9 mouse cellular contexts compared by ENCODE assay signal in genomic region chr13:84344711-84345110, GRCm38 (mm10).
DNase-seq lines count a peak whose midpoint lies in the region; ATAC-seq lines count a peak whose summit lies in the region.
"Had no signal": no experiment of that assay in that cellular context is flagged by ENCODE, and none has a peak within 500 bp of the region (broad histone marks: within the 10 kb centered on the region; RNA-seq: fewer than 3 reads in every experiment).

No protein-coding gene starts in this region.

- H3K27ac ChIP-seq in hindbrain, embryonic 10.5 days: peak overlapping the region; percentile 93; the same call in 1 of the 2 replicates
- peak overlapping the region; percentile 99 for H3K27ac ChIP-seq in midbrain, embryonic 14.5 days (replicated peaks; ENCODE audit: low read depth, low read length)
- H3K27ac ChIP-seq in heart, embryonic 11.5 days (ENCODE audit: low read depth, low read length): no peak overlapping the region

- no peak overlapping the region for H3K4me3 ChIP-seq in hindbrain, embryonic 10.5 days
- H3K4me3 ChIP-seq in midbrain, embryonic 14.5 days (replicated peaks; ENCODE audit: low read depth, low read length): peak overlapping the region; percentile 27; the same call in 1 of the 2 replicates
- no peak overlapping the region for H3K4me3 ChIP-seq in heart, embryonic 11.5 days (ENCODE audit: low read depth, low read length)

- H3K27me3 ChIP-seq in hindbrain, embryonic 10.5 days (ENCODE audit: insufficient read depth, poor library complexity, severe bottlenecking): peaks cover 62% of the 10 kb centered on the region
- 0 out of 2 replicates have a peak, but pooled peaks cover 3% of the 10 kb centered on the region for H3K27me3 ChIP-seq in midbrain, embryonic 14.5 days (ENCODE audit: control insufficient read depth, insufficient read depth, low read length)
- peaks cover 35% of the 10 kb centered on the region for H3K27me3 ChIP-seq in heart, embryonic 11.5 days (ENCODE audit: control insufficient read depth, insufficient read depth, low read length)

- peak overlapping the region; percentile 92 for H3K4me2 ChIP-seq in midbrain, embryonic 14.5 days (ENCODE audit: low read length)
- no peak overlapping the region for H3K4me2 ChIP-seq in heart, embryonic 11.5 days

- H3K9me3 ChIP-seq in hindbrain, embryonic 10.5 days: no peaks in the 10 kb centered on the region
- H3K9me3 ChIP-seq in midbrain, embryonic 14.5 days (ENCODE audit: control insufficient read depth, low read length): no peaks in the 10 kb centered on the region
- no peaks in the 10 kb centered on the region for H3K9me3 ChIP-seq in heart, embryonic 11.5 days (replicated peaks; ENCODE audit: control insufficient read depth, low read length)

- peak overlapping the region; percentile 78 for H3K9ac ChIP-seq in midbrain, embryonic 14.5 days (replicated peaks; ENCODE audit: low read length)
- no peak overlapping the region for H3K9ac ChIP-seq in heart, embryonic 11.5 days (ENCODE audit: low read depth, low read length)

- peak; percentile 7 to 38 for DNase-seq in layer of hippocampus, postnatal 36 days
- DNase-seq in layer of hippocampus, adult 9-11 months: no peak
- DNase-seq in cerebellum, postnatal 25 days: peak; percentile 40 to 44
- DNase-seq in hindbrain, embryonic 10.5 days (ENCODE audit: low spot score): no peak
- peak; percentile 61 for DNase-seq in midbrain, embryonic 14.5 days
- DNase-seq in spleen, postnatal 14 days (ENCODE audit: low spot score in 2 of 2): no peak
- DNase-seq in testis, postnatal 14 days (ENCODE audit: low spot score): no peak
- DNase-seq: thymus, adult 18-20 months had no signal

- H3K36me3 ChIP-seq in hindbrain, embryonic 10.5 days: no peaks in the 10 kb centered on the region
- no peaks in the 10 kb centered on the region for H3K36me3 ChIP-seq in midbrain, embryonic 14.5 days (ENCODE audit: control insufficient read depth, insufficient read depth, low read length)
- no peaks in the 10 kb centered on the region for H3K36me3 ChIP-seq in heart, embryonic 11.5 days (ENCODE audit: control insufficient read depth, insufficient read depth, low read length)

- ATAC-seq in midbrain, embryonic 14.5 days (ENCODE audit: low FRiP score, low TSS enrichment): no peak
- no peak for ATAC-seq in heart, embryonic 11.5 days (replicated peaks; ENCODE audit: insufficient number of reproducible peaks, low FRiP score, low TSS enrichment)

- peaks cover 55% of the 10 kb centered on the region for H3K4me1 ChIP-seq in hindbrain, embryonic 10.5 days (replicated peaks)
- peaks cover 30% of the 10 kb centered on the region for H3K4me1 ChIP-seq in midbrain, embryonic 14.5 days (ENCODE audit: control insufficient read depth, insufficient read depth, low read length)
- peaks cover 3% of the 10 kb centered on the region; the same call in 1 of the 2 replicates for H3K4me1 ChIP-seq in heart, embryonic 11.5 days (ENCODE audit: control insufficient read depth, insufficient read depth, low read length)

- WGBS in hindbrain, embryonic 10.5 days: 9% methylated on average over 7 of the region's 7 CpGs
- WGBS in midbrain, embryonic 14.5 days: 16% methylated on average over 7 of the region's 7 CpGs
- WGBS in heart, embryonic 11.5 days (ENCODE audit: insufficient replicate concordance): 9% methylated on average over 7 of the region's 7 CpGs

Comparison
In these comparisons a context has a peak if more than half of its experiments do, and no peak if none do; other contexts are left out.
1. DNase-seq: peak in layer of hippocampus, postnatal 36 days (2 of 2), cerebellum, postnatal 25 days (2 of 2) and midbrain, embryonic 14.5 days (single experiment); none in layer of hippocampus, adult 9-11 months (single experiment), hindbrain, embryonic 10.5 days (single experiment), spleen, postnatal 14 days (0 of 2) and testis, postnatal 14 days (single experiment).